Mouse (Mus musculus) adrenal gland, adult 10 weeks (tissue): ENCODE measurements around the gene Skint6. TPM values are rescaled to one million over a fixed set of nuclear protein-coding genes. Genes with fewer than 3 reads are reported as not detected.

Experiments used
- polyA plus RNA-seq: library from polyadenylated mRNA; stranded (reverse); fragments of 350-450 nt; fragmentation: Illumina TruSeq; extraction: RNeasy Lipid Tissue Mini Kit (QIAGEN cat#74804); gene quantifications from one replicate; pipeline ENCODE4 v1.2.3, GENCODE M21; 2014; ENCODE audit warnings: low read depth, low replicate concordance

The Skint6 gene
- polyA plus RNA-seq = not detected

DNA sequence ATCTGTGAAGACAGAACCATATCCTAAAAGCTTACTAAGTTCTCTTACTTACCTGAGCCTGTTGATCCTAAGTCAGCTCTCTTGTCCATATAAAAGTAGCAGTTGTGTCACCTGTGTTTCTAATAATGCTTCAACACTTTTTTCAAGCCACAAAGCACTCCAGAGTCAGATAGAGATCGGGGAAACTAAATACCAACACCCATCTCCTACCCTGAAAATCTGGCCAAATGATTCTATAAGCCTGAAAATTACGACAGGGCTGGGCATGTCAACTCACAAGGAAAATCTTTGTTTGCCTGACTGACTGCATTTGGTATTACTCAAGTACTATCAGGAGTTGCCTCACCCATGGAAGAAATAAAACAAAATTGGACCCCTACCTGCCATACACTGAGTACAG, at the start of gene Skint6:
Skint6 (minus strand) TSS at position 101 of the 400 bp plus-strand sequence.

DNA sequence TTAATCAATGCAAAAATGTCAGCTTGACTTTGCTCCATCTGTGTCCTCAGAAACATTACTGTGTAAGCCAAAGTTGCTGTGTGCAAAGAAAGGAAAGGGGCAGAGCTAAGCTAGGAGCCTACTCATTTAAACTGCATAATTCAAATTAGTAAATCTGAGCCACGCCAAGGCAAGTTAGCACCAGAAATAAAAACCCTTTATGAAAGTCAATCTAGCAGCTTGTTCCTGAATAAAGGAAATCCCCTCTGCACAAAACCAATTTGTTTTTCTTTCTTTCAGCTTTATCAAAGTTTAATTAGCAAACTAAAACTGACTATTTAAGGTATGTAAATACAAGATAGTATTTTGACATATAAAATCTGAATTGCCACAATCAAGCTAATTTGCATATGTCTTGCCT, 512.0 kb downstream of the Skint6 start, which contains the start of gene Skint10:
Skint10 (minus strand) TSS at position 101 of the 400 bp plus-strand sequence.

